Mouse (Mus musculus) erythroblast, adult 5-6 weeks (primary cell): ENCODE results near the gene Rps11. TPM values are rescaled to one million over a fixed set of nuclear protein-coding genes. Genes with fewer than 3 reads are reported as not detected.

Source experiments
- total RNA-seq, 2 experiments: library from RNA; stranded (forward) in 1 of 2; stranded (reverse) in 1 of 2; fragments of 150-400 nt in 1 of 2; fragments of 200-764, 138-1000 nt in 1 of 2; gene quantifications; 2 replicates each; pipeline versions ENCODE4 v1.2.3 to v1.2.4; 2015 to 2017; ENCODE audit warnings: low replicate concordance in 2 of 2

Rps11 gene
- total RNA-seq, 2 experiments from 2014 or later, result 238 to 604 TPM

Other genes starting within 250 kb of the Rps11 start
Only the 30 nearest of the 33 such genes appear.
- 1.3 TPM in 1 of 2 replicates, not detected in the other for gene Fuz, start 228.4 kb downstream of the Rps11 start, total RNA-seq (2015; ENCODE audit: low replicate concordance)
- 2.2 and 4.3 TPM in 2 replicates for gene Fuz, start 228.4 kb downstream of the Rps11 start, total RNA-seq (2017; ENCODE audit: low replicate concordance)
- 29.4 and 43.1 TPM in 2 replicates for gene Ap2a1, start 194.9 kb downstream of the Rps11 start, total RNA-seq (2015; ENCODE audit: low replicate concordance)
- 27.5 and 36.0 TPM in 2 replicates for gene Ap2a1, start 194.9 kb downstream of the Rps11 start, total RNA-seq (2017; ENCODE audit: low replicate concordance)
- not detected in 2 replicates for gene Tsks, start 181.2 kb downstream of the Rps11 start, total RNA-seq (2015; ENCODE audit: low replicate concordance)
- gene Tsks, start 181.2 kb downstream of the Rps11 start, total RNA-seq (2017; ENCODE audit: low replicate concordance), result not detected in 2 replicates
- gene Cpt1c, start 149.6 kb downstream of the Rps11 start, total RNA-seq (2015; ENCODE audit: low replicate concordance), result 0.19 and 1.5 TPM in 2 replicates
- gene Cpt1c, start 149.6 kb downstream of the Rps11 start, total RNA-seq (2017; ENCODE audit: low replicate concordance), result 0.28 and 0.51 TPM in 2 replicates
- gene Prmt1, start 137.9 kb downstream of the Rps11 start, total RNA-seq (2015; ENCODE audit: low replicate concordance), result 21.7 and 73.4 TPM in 2 replicates
- gene Prmt1, start 137.9 kb downstream of the Rps11 start, total RNA-seq (2017; ENCODE audit: low replicate concordance), result 9.2 and 30.6 TPM in 2 replicates
- gene Irf3, start 126.8 kb downstream of the Rps11 start, total RNA-seq (2015; ENCODE audit: low replicate concordance), result 15.5 and 24.2 TPM in 2 replicates
- gene Irf3, start 126.8 kb downstream of the Rps11 start, total RNA-seq (2017; ENCODE audit: low replicate concordance), result 17.0 and 34.1 TPM in 2 replicates
- gene Bcl2l12, start 125.7 kb downstream of the Rps11 start, total RNA-seq (2015; ENCODE audit: low replicate concordance), result 2.9 and 9.6 TPM in 2 replicates
- 1.3 and 2.5 TPM in 2 replicates for gene Bcl2l12, start 125.7 kb downstream of the Rps11 start, total RNA-seq (2017; ENCODE audit: low replicate concordance)
- 7.9 and 10.7 TPM in 2 replicates for gene Scaf1, start 108.1 kb downstream of the Rps11 start, total RNA-seq (2015; ENCODE audit: low replicate concordance)
- 9.8 and 10.0 TPM in 2 replicates for gene Scaf1, start 108.1 kb downstream of the Rps11 start, total RNA-seq (2017; ENCODE audit: low replicate concordance)
- gene Rras, start 106.5 kb downstream of the Rps11 start, total RNA-seq (2015; ENCODE audit: low replicate concordance), result 7.5 and 10.8 TPM in 2 replicates
- gene Rras, start 106.5 kb downstream of the Rps11 start, total RNA-seq (2017; ENCODE audit: low replicate concordance), result 0.60 TPM in 1 of 2 replicates, not detected in the other
- 3.3 and 6.1 TPM in 2 replicates for gene Prr12, start 71.6 kb downstream of the Rps11 start, total RNA-seq (2015; ENCODE audit: low replicate concordance)
- 0.60 and 0.70 TPM in 2 replicates for gene Prr12, start 71.6 kb downstream of the Rps11 start, total RNA-seq (2017; ENCODE audit: low replicate concordance)
- gene Nosip, start 62.0 kb downstream of the Rps11 start, total RNA-seq (2015; ENCODE audit: low replicate concordance), result 10.4 and 20.7 TPM in 2 replicates
- gene Nosip, start 62.0 kb downstream of the Rps11 start, total RNA-seq (2017; ENCODE audit: low replicate concordance), result 15.5 and 22.2 TPM in 2 replicates
- gene Prrg2, start 61.8 kb downstream of the Rps11 start, total RNA-seq (2015; ENCODE audit: low replicate concordance), result 1.3 and 5.2 TPM in 2 replicates
- gene Prrg2, start 61.8 kb downstream of the Rps11 start, total RNA-seq (2017; ENCODE audit: low replicate concordance), result 0.34 and 7.0 TPM in 2 replicates
- 1.3 and 2.5 TPM in 2 replicates for gene Rcn3, start 32.2 kb downstream of the Rps11 start, total RNA-seq (2015; ENCODE audit: low replicate concordance)
- 6.7 and 7.5 TPM in 2 replicates for gene Rcn3, start 32.2 kb downstream of the Rps11 start, total RNA-seq (2017; ENCODE audit: low replicate concordance)
- 2.5 and 7.3 TPM in 2 replicates for gene Fcgrt, start 20.6 kb downstream of the Rps11 start, total RNA-seq (2015; ENCODE audit: low replicate concordance)
- gene Fcgrt, start 20.6 kb downstream of the Rps11 start, total RNA-seq (2017; ENCODE audit: low replicate concordance), result 10.3 and 11.4 TPM in 2 replicates
- gene Rpl13a, start 4.3 kb upstream of the Rps11 start, total RNA-seq (2015; ENCODE audit: low replicate concordance), result 517 and 725 TPM in 2 replicates
- gene Rpl13a, start 4.3 kb upstream of the Rps11 start, total RNA-seq (2017; ENCODE audit: low replicate concordance), result 475 and 688 TPM in 2 replicates
- gene Gm45713, start 11.8 kb upstream of the Rps11 start, total RNA-seq (2015; ENCODE audit: low replicate concordance), result not detected in 2 replicates
- not detected in 2 replicates for gene Gm45713, start 11.8 kb upstream of the Rps11 start, total RNA-seq (2017; ENCODE audit: low replicate concordance)
- 1.3 and 3.8 TPM in 2 replicates for gene Flt3l, start 12.0 kb upstream of the Rps11 start, total RNA-seq (2015; ENCODE audit: low replicate concordance)
- 2.6 and 3.6 TPM in 2 replicates for gene Flt3l, start 12.0 kb upstream of the Rps11 start, total RNA-seq (2017; ENCODE audit: low replicate concordance)
- gene Pih1d1, start 29.9 kb upstream of the Rps11 start, total RNA-seq (2015; ENCODE audit: low replicate concordance), result 33.4 and 59.6 TPM in 2 replicates
- 2.7 and 15.8 TPM in 2 replicates for gene Pih1d1, start 29.9 kb upstream of the Rps11 start, total RNA-seq (2017; ENCODE audit: low replicate concordance)
- gene Aldh16a1, start 30.1 kb upstream of the Rps11 start, total RNA-seq (2015; ENCODE audit: low replicate concordance), result 10.2 and 12.7 TPM in 2 replicates
- gene Aldh16a1, start 30.1 kb upstream of the Rps11 start, total RNA-seq (2017; ENCODE audit: low replicate concordance), result 6.3 and 10.3 TPM in 2 replicates
- gene Slc17a7, start 39.5 kb upstream of the Rps11 start, total RNA-seq (2015; ENCODE audit: low replicate concordance), result not detected in 2 replicates
- 0.28 TPM in 1 of 2 replicates, not detected in the other for gene Slc17a7, start 39.5 kb upstream of the Rps11 start, total RNA-seq (2017; ENCODE audit: low replicate concordance)
- not detected in 2 replicates for gene Gfy, start 55.1 kb upstream of the Rps11 start, total RNA-seq (2015; ENCODE audit: low replicate concordance)
- not detected in 2 replicates for gene Gfy, start 55.1 kb upstream of the Rps11 start, total RNA-seq (2017; ENCODE audit: low replicate concordance)
- gene Pth2, start 56.6 kb upstream of the Rps11 start, total RNA-seq (2015; ENCODE audit: low replicate concordance), result not detected in 2 replicates
- gene Pth2, start 56.6 kb upstream of the Rps11 start, total RNA-seq (2017; ENCODE audit: low replicate concordance), result not detected in 2 replicates
- gene Ccdc155, start 80.5 kb upstream of the Rps11 start, total RNA-seq (2015; ENCODE audit: low replicate concordance), result not detected in 2 replicates
- not detected in 2 replicates for gene Ccdc155, start 80.5 kb upstream of the Rps11 start, total RNA-seq (2017; ENCODE audit: low replicate concordance)
- gene Dkkl1, start 87.7 kb upstream of the Rps11 start, total RNA-seq (2015; ENCODE audit: low replicate concordance), result 6.3 and 20.8 TPM in 2 replicates
- gene Dkkl1, start 87.7 kb upstream of the Rps11 start, total RNA-seq (2017; ENCODE audit: low replicate concordance), result 0.56 TPM in 1 of 2 replicates, not detected in the other
- not detected in 2 replicates for gene Tead2, start 91.3 kb upstream of the Rps11 start, total RNA-seq (2015; ENCODE audit: low replicate concordance)
- gene Tead2, start 91.3 kb upstream of the Rps11 start, total RNA-seq (2017; ENCODE audit: low replicate concordance), result 0.42 and 0.51 TPM in 2 replicates
- 38.9 and 50.1 TPM in 2 replicates for gene Cd37, start 114.7 kb upstream of the Rps11 start, total RNA-seq (2015; ENCODE audit: low replicate concordance)
- 18.7 and 20.7 TPM in 2 replicates for gene Cd37, start 114.7 kb upstream of the Rps11 start, total RNA-seq (2017; ENCODE audit: low replicate concordance)
- gene Slc6a16, start 116.6 kb upstream of the Rps11 start, total RNA-seq (2015; ENCODE audit: low replicate concordance), result not detected in 2 replicates
- not detected in 2 replicates for gene Slc6a16, start 116.6 kb upstream of the Rps11 start, total RNA-seq (2017; ENCODE audit: low replicate concordance)
- gene Slc6a21, start 153.1 kb upstream of the Rps11 start, total RNA-seq (2015; ENCODE audit: low replicate concordance), result not detected in 2 replicates
- gene Slc6a21, start 153.1 kb upstream of the Rps11 start, total RNA-seq (2017; ENCODE audit: low replicate concordance), result not detected in 2 replicates
- 0.42 TPM in 1 of 2 replicates, not detected in the other for gene Trpm4, start 209.3 kb upstream of the Rps11 start, total RNA-seq (2015; ENCODE audit: low replicate concordance)
- not detected in 2 replicates for gene Trpm4, start 209.3 kb upstream of the Rps11 start, total RNA-seq (2017; ENCODE audit: low replicate concordance)
- not detected in 2 replicates for gene Hrc, start 210.9 kb upstream of the Rps11 start, total RNA-seq (2015; ENCODE audit: low replicate concordance)
- gene Hrc, start 210.9 kb upstream of the Rps11 start, total RNA-seq (2017; ENCODE audit: low replicate concordance), result not detected in 2 replicates